Mouse (Mus musculus) hematopoietic stem cell, adult 5-6 weeks (primary cell): ENCODE data around the gene Rnf114. TPM values are rescaled to one million over a fixed set of nuclear protein-coding genes. Genes with fewer than 3 reads are reported as not detected.

Experiments used
- ATAC-seq, 2 experiments: fragments of 125-278 bp in 1 of 2; replicated peaks in 1 of 2; 2 replicates each; pipeline ENCODE4 v1.8.0; 2016 to 2017; ENCODE audit warnings: inconsistent platforms in 2 of 2, mild to moderate bottlenecking in 2 of 2, moderate number of reproducible peaks in 2 of 2, low read depth in 1 of 2, moderate TSS enrichment in 1 of 2; ENCODE audit not compliant: low FRiP score in 2 of 2, poor library complexity in 2 of 2, severe bottlenecking in 2 of 2, insufficient read depth in 1 of 2, low TSS enrichment in 1 of 2
- total RNA-seq: library from RNA; stranded (forward); fragments of 172-1452, 232-1000 nt; gene quantifications from 2 replicates; pipeline ENCODE4 v1.2.3, GENCODE M21; 2017

The Rnf114 gene
- total RNA-seq, 1 experiment from 2014 or later = 53.4 TPM

GRCm38 (mm10) chr2:167467214-167467613, 25.2 kb upstream of the Rnf114 start:
- ATAC-seq = no peak

DNA sequence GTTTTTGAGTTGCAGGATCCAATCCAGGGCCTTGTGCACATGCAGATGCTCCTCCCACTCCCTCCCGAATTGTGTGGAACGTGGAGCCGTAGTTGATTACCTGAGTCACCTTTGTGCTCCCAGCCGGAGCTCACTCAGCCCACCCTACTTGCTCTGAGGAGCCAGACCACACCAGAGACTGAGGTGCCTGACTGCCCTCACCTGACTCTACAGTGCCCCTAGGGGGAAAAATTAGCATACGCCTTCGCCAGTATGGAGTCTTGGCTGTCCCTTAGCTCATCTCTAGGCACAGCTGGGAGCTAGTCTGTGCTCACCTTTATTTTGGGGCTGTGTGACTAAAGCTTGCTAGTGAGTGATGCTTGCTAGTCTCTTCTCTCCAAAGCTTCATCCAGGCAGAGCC, 24.0 kb upstream of the Rnf114 start:
- ATAC-seq = no peak

DNA sequence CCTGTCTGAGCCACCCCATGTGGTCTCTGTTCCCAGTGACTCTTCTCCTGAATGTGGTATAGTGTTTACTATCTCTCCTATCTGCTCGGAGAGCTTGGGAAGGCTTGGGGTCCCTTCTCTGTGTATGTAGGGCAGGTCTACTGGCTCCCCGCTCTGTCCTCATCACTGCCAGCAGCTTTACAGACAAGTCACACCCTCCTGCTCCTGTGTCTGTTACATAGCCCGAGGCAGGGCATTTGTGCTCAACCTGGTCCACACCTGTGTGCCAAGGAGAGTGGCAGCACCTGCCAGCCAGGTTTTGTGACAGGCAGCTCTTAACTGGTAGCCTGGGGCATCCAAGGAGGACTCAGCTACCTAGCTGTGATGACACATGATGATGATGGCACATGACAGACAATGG, 21.8 kb upstream of the Rnf114 start:
- ATAC-seq = no peak

GRCm38 (mm10) chr2:167471585-167471984, 20.9 kb upstream of the Rnf114 start:
- ATAC-seq = no peak

- no peak for ATAC-seq
These were observed 18.2 kb upstream of the Rnf114 start for GRCm38 (mm10) chr2:167474218-167474617.

DNA sequence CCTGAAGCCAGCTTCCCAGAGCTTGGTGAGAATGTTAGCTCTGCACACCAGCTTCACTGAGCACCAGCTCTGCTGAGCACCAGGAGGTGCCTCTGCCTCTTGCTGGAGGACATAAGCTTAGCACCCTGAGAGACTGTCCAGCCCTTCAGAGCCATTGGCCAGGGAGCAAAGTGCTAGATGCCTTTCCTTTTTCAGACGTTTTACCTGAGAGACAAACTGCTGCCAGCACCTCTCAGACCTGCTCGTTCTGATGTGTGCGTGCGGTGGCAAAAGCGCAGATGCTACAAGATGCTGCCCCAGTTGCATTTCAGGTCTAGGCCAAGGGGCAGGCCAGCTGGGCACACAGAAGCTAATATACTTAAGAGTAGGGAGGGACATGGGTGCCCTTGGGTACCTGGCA, 16.8 kb upstream of the Rnf114 start:
- ATAC-seq = no peak

DNA sequence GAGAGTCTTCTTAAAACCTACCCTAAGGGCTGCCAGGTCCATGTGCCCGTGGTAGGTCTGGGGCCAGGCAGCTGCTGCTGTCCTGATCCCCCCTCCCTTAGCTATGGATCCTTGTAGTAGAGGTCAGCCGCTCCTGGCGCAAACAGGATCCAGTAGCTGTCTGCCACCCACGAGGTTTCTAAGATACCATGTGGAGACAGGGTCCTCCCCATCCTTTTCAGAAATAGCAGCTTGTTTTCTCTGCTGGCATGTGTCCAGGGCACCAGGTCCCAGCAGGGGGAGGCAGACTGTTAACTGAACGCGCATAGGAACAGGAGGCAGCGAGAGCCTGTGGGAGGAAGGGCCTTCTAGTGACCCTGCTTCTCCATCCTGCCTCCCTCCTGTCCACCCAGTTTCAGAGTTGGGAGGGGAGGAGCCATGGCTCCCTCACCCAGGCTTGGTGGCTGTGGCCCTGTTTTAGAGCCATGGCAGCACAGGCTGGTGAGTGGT, 16.2 kb upstream of the Rnf114 start:
- ATAC-seq = peak; percentile 35 to 46; a peak in 3 of 4 replicates

DNA sequence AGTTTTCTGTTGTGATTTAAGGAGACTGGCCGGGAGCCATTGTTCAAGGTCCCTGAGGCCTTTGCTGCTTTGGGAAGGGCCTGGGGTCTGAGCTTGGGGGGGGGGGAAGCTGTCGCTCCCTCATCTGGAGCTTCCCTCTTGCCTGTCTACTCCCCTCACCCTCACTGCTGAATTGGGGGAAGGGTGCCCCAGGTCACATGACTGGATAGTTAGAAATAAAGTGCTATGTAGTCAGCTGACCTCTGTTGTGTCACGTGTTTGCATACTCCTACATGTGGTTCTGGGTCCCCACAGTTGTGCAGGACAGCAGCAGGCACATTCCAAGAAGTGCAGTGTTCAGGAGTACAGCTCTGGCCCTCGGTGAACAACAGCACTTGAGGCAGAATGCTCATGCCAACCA, 15.7 kb upstream of the Rnf114 start:
- peak in 1 of 2 experiments; percentile 29; a peak in 1 of 4 replicates for ATAC-seq

GRCm38 (mm10) chr2:167478128-167478527, 14.3 kb upstream of the Rnf114 start:
- ATAC-seq = no peak

GRCm38 (mm10) chr2:167479501-167479900, 12.9 kb upstream of the Rnf114 start:
- ATAC-seq = no peak

GRCm38 (mm10) chr2:167482681-167483080, 9.8 kb upstream of the Rnf114 start:
- ATAC-seq = no peak

- ATAC-seq = no peak
These were observed 9.2 kb upstream of the Rnf114 start for GRCm38 (mm10) chr2:167483081-167483826.

DNA sequence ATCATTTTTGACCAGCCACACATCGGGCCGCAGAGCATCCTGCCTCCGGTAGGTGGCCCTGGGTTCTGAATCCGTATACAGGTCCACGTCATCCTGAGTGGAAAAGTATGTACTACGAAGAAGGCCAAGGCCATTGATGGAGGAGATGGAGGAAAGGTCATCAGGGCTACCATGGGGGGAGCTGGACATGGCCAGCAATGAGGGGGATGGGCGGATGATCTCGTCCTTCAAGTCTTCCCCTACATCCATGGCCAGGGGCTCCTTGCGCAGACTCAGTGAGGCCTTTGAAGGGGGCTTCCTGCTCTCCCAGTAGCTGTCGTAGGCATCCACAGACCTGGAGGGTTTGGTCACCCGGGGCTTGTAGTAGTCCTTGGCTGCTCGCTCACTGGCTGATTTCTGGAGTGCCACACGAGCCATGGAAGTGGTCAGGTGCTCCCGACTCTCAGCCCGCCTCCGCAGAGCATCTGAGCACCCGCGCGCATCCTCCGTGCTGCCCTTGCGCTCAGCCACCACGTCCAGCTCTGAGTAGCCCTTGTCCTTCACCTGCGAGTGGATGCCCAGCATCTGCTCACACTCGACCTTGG, 8.5 kb upstream of the Rnf114 start:
- no peak for ATAC-seq

DNA sequence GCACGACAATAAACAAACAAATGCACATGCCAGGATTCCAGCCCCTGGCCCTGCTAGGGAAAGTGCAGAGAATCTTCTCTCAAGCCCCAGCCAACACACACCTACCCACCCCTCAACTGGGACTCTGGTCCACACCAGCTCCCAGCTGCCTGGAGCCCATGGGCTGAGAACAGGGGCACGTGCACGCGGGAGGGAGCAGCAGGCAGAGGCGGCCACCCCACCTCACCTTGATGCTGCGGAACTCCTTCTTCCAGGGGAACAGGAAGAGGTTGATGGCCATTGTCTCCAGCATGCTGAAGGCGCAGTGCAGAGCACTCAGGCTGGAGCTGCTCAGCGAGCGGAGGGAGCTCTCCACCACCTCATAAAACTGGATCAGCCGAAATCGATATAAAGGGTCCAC, 7.5 kb upstream of the Rnf114 start:
- ATAC-seq = no peak

DNA sequence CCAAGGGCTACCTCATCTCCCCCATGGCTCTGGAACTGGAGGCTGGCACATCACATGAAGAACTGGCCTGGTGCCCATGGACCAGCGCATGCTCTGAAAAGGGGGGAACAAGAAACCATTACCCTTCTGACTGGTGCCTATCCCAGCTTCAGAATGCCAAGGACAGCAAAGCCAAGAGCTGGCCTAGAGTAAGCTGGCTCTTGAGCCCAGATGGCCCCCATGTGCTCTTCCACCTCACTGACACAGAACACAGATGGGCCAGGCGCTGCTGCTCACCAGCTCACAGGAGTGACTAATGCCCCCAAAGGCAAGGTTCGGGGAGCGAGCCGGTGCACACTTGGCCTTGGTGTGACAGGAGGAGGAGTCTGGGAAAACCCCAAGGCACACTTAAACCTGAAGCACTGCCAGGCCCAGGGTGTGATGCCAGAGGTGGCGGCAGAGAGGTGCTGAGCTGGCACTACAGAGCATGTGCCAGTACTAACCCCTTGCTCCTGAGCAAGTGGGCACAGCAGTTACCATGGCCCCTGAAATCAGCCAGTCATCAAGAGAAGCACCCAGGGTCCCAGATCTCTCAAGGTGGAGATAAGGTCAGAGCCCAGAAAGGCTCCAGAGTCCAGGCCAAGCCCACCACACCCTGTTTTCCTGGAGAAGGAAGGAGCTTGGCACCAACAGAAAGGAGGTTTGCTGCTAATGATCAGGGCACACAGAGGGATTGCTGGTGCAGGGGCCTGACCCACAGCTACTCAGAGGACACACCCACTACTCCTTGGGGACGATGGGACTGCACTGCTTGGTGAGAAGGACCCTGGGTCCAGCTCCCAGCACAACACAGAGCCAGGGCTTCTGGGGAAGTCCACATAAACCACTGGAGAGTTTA, 6.7 kb upstream of the Rnf114 start:
- no peak for ATAC-seq

GRCm38 (mm10) chr2:167486573-167486972, 5.9 kb upstream of the Rnf114 start:
- no peak for ATAC-seq

GRCm38 (mm10) chr2:167487551-167487950, 4.9 kb upstream of the Rnf114 start:
- no peak for ATAC-seq

DNA sequence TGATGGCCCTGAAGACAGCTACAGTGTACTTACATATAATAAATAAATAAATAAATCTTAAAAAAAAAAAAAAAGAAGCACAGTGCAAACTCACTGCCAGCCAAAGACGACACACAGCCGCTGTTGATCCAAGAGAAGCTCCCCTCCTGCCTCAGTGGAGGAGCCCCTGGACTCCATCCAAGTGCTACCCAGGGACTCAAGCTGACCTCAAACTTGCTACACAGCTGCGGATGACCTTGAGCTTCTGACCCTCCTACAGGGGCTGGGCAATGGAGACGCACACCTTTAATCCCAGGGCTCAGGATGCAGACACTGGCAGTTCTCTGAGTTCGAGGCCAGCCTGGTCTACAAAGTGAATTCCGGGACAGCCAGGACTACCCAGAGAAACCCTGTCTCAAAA, 4.5 kb upstream of the Rnf114 start:
- ATAC-seq = no peak
